Mouse (Mus musculus) MEL (cell line): ENCODE results near the gene Numbl.
"Not testable (repeated sequence)": the region's sequence is repeated elsewhere in the genome, so short reads cannot be mapped to it uniquely, and the experiment has no call there.

ENCODE experiments used
- CTCF ChIP-seq, 3 experiments: IDR thresholded peaks in 2 of 3; conservative IDR thresholded peaks in 1 of 3; 2 replicates each; pipeline ENCODE4 v1.5.1; 2011 to 2012; ENCODE audit warnings: low read length in 3 of 3, low read depth in 2 of 3, mild to moderate bottlenecking in 2 of 3, improper control_type of control experiment in 1 of 3, inconsistent platforms in 1 of 3, mixed read lengths in 1 of 3, moderate library complexity in 1 of 3; ENCODE audit not compliant: control insufficient read depth in 1 of 3, insufficient read depth in 1 of 3, poor library complexity in 1 of 3, severe bottlenecking in 1 of 3
- E2F4 ChIP-seq: IDR thresholded peaks from 2 replicates; pipeline ENCODE4 v1.6.1; 2011; ENCODE audit warnings: low read depth, low read length, improper control_type of control experiment, borderline replicate concordance
- ELF1 ChIP-seq: IDR thresholded peaks from 2 replicates; pipeline ENCODE4 v1.6.1; 2014; ENCODE audit warnings: low read depth, mild to moderate bottlenecking, inconsistent platforms, low read length, improper control_type of control experiment, moderate library complexity
- EP300 ChIP-seq, 2 experiments: IDR thresholded peaks; 2 replicates each; pipeline ENCODE4 v1.6.1; 2011; ENCODE audit warnings: improper control_type of control experiment in 2 of 2, low read length in 2 of 2, low read depth in 1 of 2, mild to moderate bottlenecking in 1 of 2
- GABPA ChIP-seq: IDR thresholded peaks from 2 replicates; pipeline ENCODE4 v1.6.1; 2012; ENCODE audit warnings: low read depth, mild to moderate bottlenecking, inconsistent platforms, low read length, improper control_type of control experiment, moderate library complexity
- HCFC1 ChIP-seq: IDR thresholded peaks from 2 replicates; pipeline ENCODE4 v1.6.1; 2012; ENCODE audit warnings: low read depth, mild to moderate bottlenecking, inconsistent platforms, low read length, improper control_type of control experiment, moderate library complexity
- MAZ ChIP-seq: IDR thresholded peaks from 2 replicates; pipeline ENCODE4 v1.6.1; 2012; ENCODE audit warnings: low read depth, mild to moderate bottlenecking, inconsistent platforms, low read length, improper control_type of control experiment
- NRF1 ChIP-seq: IDR thresholded peaks from 2 replicates; pipeline ENCODE4 v1.6.1; 2014; ENCODE audit warnings: low read depth, mild to moderate bottlenecking, inconsistent platforms, low read length, improper control_type of control experiment, moderate library complexity; ENCODE audit not compliant: poor library complexity, insufficient read depth, severe bottlenecking
- POLR2A ChIP-seq, 2 experiments: IDR thresholded peaks; 2 replicates each; pipeline ENCODE4 v1.6.1; 2011 to 2012; ENCODE audit warnings: low read length in 2 of 2, mild to moderate bottlenecking in 2 of 2, control low read depth in 1 of 2, improper control_type of control experiment in 1 of 2, low read depth in 1 of 2, moderate library complexity in 1 of 2; ENCODE audit not compliant: control insufficient read depth in 1 of 2, insufficient read depth in 1 of 2, poor library complexity in 1 of 2
- SMC3 ChIP-seq: IDR thresholded peaks from 2 replicates; pipeline ENCODE4 v1.6.1; 2011; ENCODE audit warnings: low read depth, low read length, improper control_type of control experiment
- TAL1 ChIP-seq: IDR thresholded peaks from 2 replicates; pipeline ENCODE4 v1.6.1; 2012; ENCODE audit warnings: mild to moderate bottlenecking, inconsistent platforms, low read length, moderate library complexity, mixed read lengths
- TBP ChIP-seq: IDR thresholded peaks from 2 replicates; pipeline ENCODE4 v1.8.0; 2011; ENCODE audit warnings: low read depth, low read length, improper control_type of control experiment
- ZNF384 ChIP-seq: IDR thresholded peaks from 2 replicates; pipeline ENCODE4 v1.6.1; 2012; ENCODE audit warnings: low read depth, mild to moderate bottlenecking, inconsistent platforms, low read length, improper control_type of control experiment

- not testable (repeated sequence) for TF ChIP-seq NRF1; POLR2A (IDR thresholded peaks at IDR 0.05; ENCODE audit: control insufficient read depth in 1 of 2, insufficient read depth in 1 of 2, low read depth in 1 of 2, low read length in 2 of 2, poor library complexity in 1 of 2); E2F4; MAZ; EP300 (IDR thresholded peaks at IDR 0.05; ENCODE audit: low read depth in 1 of 2, low read length in 2 of 2); HCFC1; GABPA; TAL1; ZNF384; ELF1
- TF ChIP-seq CTCF (IDR thresholded peaks at IDR 0.05 in 2 of 3, conservative IDR thresholded peaks at IDR 0.05 in 1 of 3; ENCODE audit: control insufficient read depth in 1 of 3, insufficient read depth in 1 of 3, low read depth in 2 of 3, low read length in 3 of 3, poor library complexity in 1 of 3, severe bottlenecking in 1 of 3) = peak; percentile 34 to 58 (median 58); a peak in 4 of 6 replicates
- peak; percentile 24; the same call in 1 of the 2 replicates for TF ChIP-seq SMC3
- peak; percentile 71; the same call in 1 of the 2 replicates for TF ChIP-seq TBP
These were observed 14.1 kb upstream of the Numbl start for GRCm38 (mm10) chr7:27244088-27244487.
